Mouse (Mus musculus) hindbrain, embryonic 12.5 days (tissue): ENCODE measurements around the gene Zbed3. TPM values are rescaled to one million over a fixed set of nuclear protein-coding genes. Genes with fewer than 3 reads are reported as not detected.

Experiments
- ATAC-seq: fragments of 200-750 bp; cut with Nextera tagmentation; 2 replicates; pipeline ENCODE4 v1.8.0; 2017; ENCODE audit warnings: moderate TSS enrichment; ENCODE audit not compliant: low FRiP score
- H3K27ac ChIP-seq: fragments of 300-500 bp; sonication (generic); 2 replicates; pipeline ENCODE4 v1.5.1; 2016; ENCODE audit warnings: mild to moderate bottlenecking
- H3K27me3 ChIP-seq: fragments of 300-500 bp; sonication (generic); 2 replicates; pipeline ENCODE4 v1.6.1; 2016; ENCODE audit warnings: mild to moderate bottlenecking
- H3K36me3 ChIP-seq: fragments of 300-500 bp; sonication (generic); 2 replicates; pipeline ENCODE4 v1.6.1; 2016; ENCODE audit warnings: mild to moderate bottlenecking
- H3K4me1 ChIP-seq: fragments of 300-500 bp; sonication (generic); 2 replicates; pipeline ENCODE4 v1.6.1; 2016
- H3K4me2 ChIP-seq: fragments of 300-500 bp; sonication (generic); replicated peaks from 2 replicates; pipeline ENCODE4 v1.6.1; 2016; ENCODE audit warnings: mild to moderate bottlenecking
- H3K4me3 ChIP-seq: fragments of 300-500 bp; sonication (generic); 2 replicates; pipeline ENCODE4 v1.5.1; 2016; ENCODE audit warnings: mild to moderate bottlenecking
- H3K9ac ChIP-seq: fragments of 300-500 bp; sonication (generic); 2 replicates; pipeline ENCODE4 v1.6.1; 2016; ENCODE audit warnings: mild to moderate bottlenecking, moderate library complexity
- H3K9me3 ChIP-seq: fragments of 300-500 bp; sonication (generic); replicated peaks from 2 replicates; pipeline ENCODE4 v1.6.1; 2016; ENCODE audit warnings: mild to moderate bottlenecking
- WGBS: fragments of 180-500 bp; shearing (Covaris S2); methylation state at CpG from one replicate; pipeline ENCODE4 v1.1.7; 2016; 5-methylcytosine and 5-hydroxymethylcytosine counted together
- polyA plus RNA-seq: library from polyadenylated mRNA; unstranded; fragments of >200 nt; fragmentation: Nextera tagmentation; extraction: Ambion mirVana; gene quantifications from 2 replicates; pipeline ENCODE4 v1.2.1, GENCODE M21; 2016

Zbed3 gene
- polyA plus RNA-seq: 67.7 and 74.5 TPM in 2 replicates

GRCm38 (mm10) chr13:95323400-95323799 lies at the start of gene Zbed3:
Zbed3 (plus strand) TSS chr13:95323612.
- no peaks in the 10 kb centered on the region for H3K27me3 ChIP-seq
- peak within 1 kb of the TSS; percentile 77 for H3K4me3 ChIP-seq
- WGBS: 92% methylated on average over 6 of the region's 6 CpGs
- H3K27ac ChIP-seq: peak within 1 kb of the TSS; percentile 96
- no peaks in the 10 kb centered on the region for H3K9me3 ChIP-seq
- ATAC-seq: no peak
- H3K4me1 ChIP-seq: peaks cover 20% of the 10 kb centered on the region
- H3K4me2 ChIP-seq: peak within 1 kb of the TSS; percentile 76
- peak within 1 kb of the TSS; percentile 96 for H3K9ac ChIP-seq
- H3K36me3 ChIP-seq: no peaks in the 10 kb centered on the region

GRCm38 (mm10) chr13:95278426-95279025 lies 44.9 kb upstream of the Zbed3 start:
- H3K4me3 ChIP-seq: no peak overlapping the region
- no peaks in the 10 kb centered on the region for H3K36me3 ChIP-seq
- no peaks in the 10 kb centered on the region for H3K9me3 ChIP-seq
- H3K4me1 ChIP-seq: peaks cover 4% of the 10 kb centered on the region
- no peak overlapping the region for H3K27ac ChIP-seq
- no peak overlapping the region for H3K9ac ChIP-seq
- no peaks in the 10 kb centered on the region for H3K27me3 ChIP-seq
- WGBS: 91% methylated on average over 4 of the region's 4 CpGs
- H3K4me2 ChIP-seq: no peak overlapping the region
- ATAC-seq: no peak

GRCm38 (mm10) chr13:95281740-95282673 lies 41.4 kb upstream of the Zbed3 start:
- H3K4me3 ChIP-seq: no peak overlapping the region
- no peak for ATAC-seq

GRCm38 (mm10) chr13:95286989-95287388 lies 36.4 kb upstream of the Zbed3 start:
- 11% methylated on average over 7 of the region's 7 CpGs for WGBS
- Histone ChIP-seq H3K9me3 (no peaks in the 10 kb centered on the region), H3K36me3 (no peaks in the 10 kb centered on the region), H3K27me3 (no peaks in the 10 kb centered on the region), H3K9ac (no peak overlapping the region), H3K4me2 (no peak overlapping the region), H3K27ac (no peak overlapping the region), H3K4me3 (no peak overlapping the region), H3K4me1 (no peaks in the 10 kb centered on the region)
- 0 out of 2 replicates have a peak, but pooled peaks have one; percentile 63 for ATAC-seq

More at GRCm38 (mm10) chr13:95281740-95282673, 41.4 kb upstream of the Zbed3 start:
- Histone ChIP-seq H3K36me3 (no peaks in the 10 kb centered on the region), H3K9me3 (no peaks in the 10 kb centered on the region), H3K27me3 (no peaks in the 10 kb centered on the region), H3K4me1 (peaks cover 4% of the 10 kb centered on the region), H3K4me2 (no peak overlapping the region), H3K9ac (no peak overlapping the region), H3K27ac (no peak overlapping the region)
- 25% methylated on average over 6 of the region's 7 CpGs for WGBS

- H3K27ac ChIP-seq: no peak overlapping the region
- no peak for ATAC-seq
- 68% methylated on average over 7 of the region's 7 CpGs for WGBS
- H3K9me3 ChIP-seq: no peaks in the 10 kb centered on the region
- no peak overlapping the region for H3K4me3 ChIP-seq
- H3K4me1 ChIP-seq: no peaks in the 10 kb centered on the region
- no peaks in the 10 kb centered on the region for H3K27me3 ChIP-seq
- no peaks in the 10 kb centered on the region for H3K36me3 ChIP-seq
- no peak overlapping the region for H3K4me2 ChIP-seq
- H3K9ac ChIP-seq: no peak overlapping the region
Observed at GRCm38 (mm10) chr13:95288027-95288426, 35.4 kb upstream of the Zbed3 start.

- no peaks in the 10 kb centered on the region for H3K9me3 ChIP-seq
- H3K9ac ChIP-seq: no peak overlapping the region
- no peak overlapping the region for H3K4me2 ChIP-seq
- no peaks in the 10 kb centered on the region for H3K27me3 ChIP-seq
- no peaks in the 10 kb centered on the region for H3K36me3 ChIP-seq
- H3K4me1 ChIP-seq: no peaks in the 10 kb centered on the region
- ATAC-seq: no peak
- 46% methylated on average over 4 of the region's 4 CpGs for WGBS
- H3K4me3 ChIP-seq: no peak overlapping the region
- H3K27ac ChIP-seq: no peak overlapping the region
Observed at GRCm38 (mm10) chr13:95291983-95292382, 31.4 kb upstream of the Zbed3 start.

- no peak overlapping the region for H3K4me2 ChIP-seq
- 75% methylated on average over 3 of the region's 3 CpGs for WGBS
- H3K4me3 ChIP-seq: no peak overlapping the region
- H3K27ac ChIP-seq: no peak overlapping the region
- H3K4me1 ChIP-seq: no peaks in the 10 kb centered on the region
- no peak for ATAC-seq
- peaks cover 5% of the 10 kb centered on the region; the same call in 1 of the 2 replicates for H3K9me3 ChIP-seq
- no peaks in the 10 kb centered on the region for H3K27me3 ChIP-seq
- H3K9ac ChIP-seq: no peak overlapping the region
- H3K36me3 ChIP-seq: no peaks in the 10 kb centered on the region
Observed at GRCm38 (mm10) chr13:95299956-95300355, 23.5 kb upstream of the Zbed3 start.

GRCm38 (mm10) chr13:95306596-95306995 lies 16.8 kb upstream of the Zbed3 start:
- Histone ChIP-seq H3K27me3 (no peaks in the 10 kb centered on the region), H3K4me3 (no peak overlapping the region), H3K4me2 (no peak overlapping the region), H3K27ac (no peak overlapping the region), H3K9ac (no peak overlapping the region), H3K36me3 (no peaks in the 10 kb centered on the region), H3K4me1 (no peaks in the 10 kb centered on the region), H3K9me3 (no peaks in the 10 kb centered on the region)
- 70% methylated on average over 4 of the region's 4 CpGs for WGBS
- ATAC-seq: no peak

- no peaks in the 10 kb centered on the region for H3K4me1 ChIP-seq
- H3K27me3 ChIP-seq: no peaks in the 10 kb centered on the region
- H3K36me3 ChIP-seq: no peaks in the 10 kb centered on the region
- no peak overlapping the region for H3K9ac ChIP-seq
- no peaks in the 10 kb centered on the region for H3K9me3 ChIP-seq
- no peak overlapping the region for H3K4me2 ChIP-seq
- no peak for ATAC-seq
- H3K4me3 ChIP-seq: no peak overlapping the region
- WGBS: 82% methylated on average over 8 of the region's 8 CpGs
- H3K27ac ChIP-seq: no peak overlapping the region
Observed at GRCm38 (mm10) chr13:95307100-95307655, 16.2 kb upstream of the Zbed3 start.

- Histone ChIP-seq H3K4me1 (no peaks in the 10 kb centered on the region), H3K4me3 (no peak overlapping the region), H3K27ac (no peak overlapping the region), H3K9me3 (no peaks in the 10 kb centered on the region), H3K36me3 (no peaks in the 10 kb centered on the region), H3K4me2 (no peak overlapping the region), H3K27me3 (no peaks in the 10 kb centered on the region), H3K9ac (no peak overlapping the region)
- ATAC-seq: no peak
- WGBS: 62% methylated on average over 6 of the region's 6 CpGs
Observed at GRCm38 (mm10) chr13:95312016-95312415, 11.4 kb upstream of the Zbed3 start.

- H3K36me3 ChIP-seq: no peaks in the 10 kb centered on the region
- no peak for ATAC-seq
- WGBS: 79% methylated on average over 6 of the region's 6 CpGs
Observed at GRCm38 (mm10) chr13:95319153-95319552, 4.3 kb upstream of the Zbed3 start.

GRCm38 (mm10) chr13:95320451-95320850 lies 3.0 kb upstream of the Zbed3 start:
- Histone ChIP-seq H3K4me1 (0 out of 2 replicates have a peak, but pooled peaks cover 3% of the 10 kb centered on the region), H3K27ac (no peak overlapping the region), H3K27me3 (no peaks in the 10 kb centered on the region), H3K4me3 (no peak overlapping the region), H3K36me3 (no peaks in the 10 kb centered on the region), H3K4me2 (no peak overlapping the region), H3K9ac (no peak overlapping the region), H3K9me3 (no peaks in the 10 kb centered on the region)
- WGBS: 46% methylated on average over 4 of the region's 4 CpGs
- ATAC-seq: no peak

More at GRCm38 (mm10) chr13:95319153-95319552, 4.3 kb upstream of the Zbed3 start:
- Histone ChIP-seq H3K9me3 (no peaks in the 10 kb centered on the region), H3K4me1 (no peaks in the 10 kb centered on the region), H3K4me2 (no peak overlapping the region), H3K9ac (no peak overlapping the region), H3K4me3 (no peak overlapping the region), H3K27ac (no peak overlapping the region), H3K27me3 (no peaks in the 10 kb centered on the region)
